Mouse (Mus musculus) liver, embryonic 15.5 days (tissue): ENCODE results near the gene 4930447C04Rik. TPM values are rescaled to one million over a fixed set of nuclear protein-coding genes. Genes with fewer than 3 reads are reported as not detected.
A peak's percentile ranks its signal among the peaks of the same experiment; 100 is the strongest.

ENCODE experiments used
- ATAC-seq: fragments of 200-750 bp; cut with Nextera tagmentation; 2 replicates; pipeline ENCODE4 v1.8.0; 2017; ENCODE audit warnings: moderate number of reproducible peaks, mild to moderate bottlenecking, moderate library complexity; ENCODE audit not compliant: insufficient read depth
- H3K27ac ChIP-seq: fragments of 300-500 bp; sonication (generic); replicated peaks from 2 replicates; pipeline ENCODE4 v1.5.1; 2015; ENCODE audit warnings: mild to moderate bottlenecking, inconsistent platforms
- H3K27me3 ChIP-seq: fragments of 300-500 bp; sonication (generic); 2 replicates; pipeline ENCODE4 v1.6.1; 2015; ENCODE audit warnings: mild to moderate bottlenecking, inconsistent platforms
- H3K36me3 ChIP-seq: fragments of 300-500 bp; sonication (generic); replicated peaks from 2 replicates; pipeline ENCODE4 v1.6.1; 2015; ENCODE audit warnings: moderate library complexity, mild to moderate bottlenecking, inconsistent platforms
- H3K4me1 ChIP-seq: fragments of 300-500 bp; sonication (generic); replicated peaks from 2 replicates; pipeline ENCODE4 v1.6.1; 2015; ENCODE audit warnings: inconsistent platforms
- H3K4me2 ChIP-seq: fragments of 300-500 bp; sonication (generic); 2 replicates; pipeline ENCODE4 v1.6.1; 2015; ENCODE audit warnings: moderate library complexity, mild to moderate bottlenecking, inconsistent platforms
- H3K4me3 ChIP-seq: fragments of 300-500 bp; sonication (generic); replicated peaks from 2 replicates; pipeline ENCODE4 v1.5.1; 2015; ENCODE audit warnings: mild to moderate bottlenecking, inconsistent platforms
- H3K9ac ChIP-seq: fragments of 300-500 bp; sonication (generic); 2 replicates; pipeline ENCODE4 v1.6.1; 2015; ENCODE audit warnings: moderate library complexity, mild to moderate bottlenecking, inconsistent platforms
- H3K9me3 ChIP-seq: fragments of 300-500 bp; sonication (generic); replicated peaks from 2 replicates; pipeline ENCODE4 v1.6.1; 2016; ENCODE audit warnings: inconsistent platforms
- WGBS: fragments of 180-500 bp; shearing (Covaris S2); methylation state at CpG from one replicate; pipeline ENCODE4 v1.1.7; 2015; ENCODE audit warnings: mixed read lengths; ENCODE audit not compliant: insufficient replicate concordance; 5-methylcytosine and 5-hydroxymethylcytosine counted together
- polyA plus RNA-seq: library from polyadenylated mRNA; unstranded; fragments of >200 nt; fragmentation: Nextera tagmentation; extraction: Ambion mirVana; gene quantifications from 2 replicates; pipeline ENCODE4 v1.2.1, GENCODE M21; 2015

Gene 4930447C04Rik
- polyA plus RNA-seq, 1 experiment from 2014 or later: 0.35 TPM

DNA sequence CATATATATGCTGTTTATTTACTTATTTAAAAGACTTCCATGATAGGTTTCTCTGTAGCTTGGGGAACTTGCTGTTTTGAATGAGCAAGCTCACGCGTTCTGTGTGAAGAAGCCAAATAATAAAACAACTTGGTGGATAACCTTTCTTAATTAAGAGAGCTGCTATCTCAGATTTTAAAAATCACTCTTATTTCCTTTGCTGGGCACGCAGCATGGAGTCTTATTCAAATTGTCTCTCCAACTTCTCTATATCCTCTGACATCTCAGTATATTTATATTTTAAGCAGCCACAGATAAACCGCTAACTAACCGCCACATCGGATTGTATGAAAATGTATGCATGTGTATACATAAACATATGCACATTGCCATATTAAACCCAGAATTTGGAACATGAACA, 1.6 kb upstream of the 4930447C04Rik start:
- H3K27ac ChIP-seq: no peak overlapping the region
- peaks cover 100% of the 10 kb centered on the region for H3K27me3 ChIP-seq
- H3K4me3 ChIP-seq: no peak overlapping the region
- ATAC-seq: no peak
- no peaks in the 10 kb centered on the region for H3K9me3 ChIP-seq
- WGBS: 21% methylated on average over 6 of the region's 6 CpGs
- no peak overlapping the region for H3K4me2 ChIP-seq
- no peaks in the 10 kb centered on the region for H3K4me1 ChIP-seq
- H3K36me3 ChIP-seq: no peaks in the 10 kb centered on the region
- no peak overlapping the region for H3K9ac ChIP-seq

DNA sequence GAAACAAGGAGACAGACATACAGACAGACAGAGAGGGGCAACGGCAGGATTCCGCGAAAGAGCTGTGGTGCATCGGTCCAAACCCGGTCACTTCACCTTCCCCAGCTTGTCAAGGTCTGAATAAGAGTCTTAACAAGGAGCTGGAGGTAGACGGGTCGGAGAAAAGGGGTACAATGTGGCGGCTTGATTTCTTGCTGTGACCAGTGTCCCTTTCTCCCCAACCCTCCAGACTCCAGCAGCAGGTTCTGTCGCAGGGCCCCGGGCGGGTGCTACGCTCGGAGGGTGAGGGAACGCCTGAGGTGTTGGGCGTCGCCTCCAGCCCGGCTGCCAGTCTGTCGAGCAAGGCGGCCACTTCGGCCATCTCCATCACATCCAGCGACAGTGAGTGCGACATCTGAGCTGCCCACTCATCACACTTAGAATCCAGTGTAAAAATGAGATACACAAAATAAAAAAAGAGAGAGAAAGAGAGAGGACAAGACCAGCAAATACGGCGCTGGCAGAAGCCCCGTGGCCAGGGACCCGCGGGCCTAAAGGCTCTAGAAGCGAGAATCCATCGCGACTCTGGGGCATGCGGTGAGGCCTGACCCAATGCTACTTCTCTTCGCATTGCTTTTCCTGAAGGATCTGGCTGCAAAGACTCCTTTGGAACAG, 951 bp upstream of the 4930447C04Rik start:
- Histone ChIP-seq H3K27me3 (peaks cover 100% of the 10 kb centered on the region), H3K9me3 (no peaks in the 10 kb centered on the region), H3K36me3 (no peaks in the 10 kb centered on the region), H3K9ac (no peak overlapping the region), H3K27ac (no peak overlapping the region), H3K4me3 (no peak overlapping the region), H3K4me1 (no peaks in the 10 kb centered on the region), H3K4me2 (no peak overlapping the region)
- ATAC-seq: no peak
- 2% methylated on average over 32 of the region's 32 CpGs for WGBS

DNA sequence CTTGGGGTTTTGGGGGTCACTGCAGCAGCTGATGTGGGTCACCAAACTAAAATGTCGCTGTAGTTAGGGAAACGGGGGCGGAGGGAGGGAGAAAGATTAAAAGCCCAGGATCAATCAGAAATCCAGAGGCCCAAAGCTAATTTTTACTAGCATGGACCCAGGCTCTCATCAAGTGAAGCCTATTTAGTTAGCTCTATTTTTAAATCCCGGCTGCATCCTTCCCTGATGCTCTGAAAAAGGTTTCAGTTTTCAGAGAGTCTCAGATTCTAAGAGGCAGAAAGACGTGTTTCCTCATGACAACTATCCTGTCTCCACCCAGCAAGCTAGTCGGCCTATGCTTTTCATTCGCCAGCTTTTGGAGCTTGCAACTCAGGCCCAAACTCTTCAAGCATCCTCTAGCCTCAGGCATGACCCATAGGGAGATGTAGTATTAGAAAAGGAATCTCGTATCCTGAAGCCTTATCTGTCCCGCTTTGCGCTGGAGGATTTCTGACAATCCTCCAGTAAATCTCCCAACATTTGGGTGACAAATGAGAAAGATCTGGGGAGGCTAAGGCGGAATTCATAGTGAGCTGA, 336 bp upstream of the 4930447C04Rik start:
- Histone ChIP-seq H3K4me3 (no peak overlapping the region), H3K27ac (no peak overlapping the region), H3K27me3 (peaks cover 98% of the 10 kb centered on the region), H3K36me3 (no peaks in the 10 kb centered on the region), H3K4me2 (no peak overlapping the region), H3K4me1 (no peaks in the 10 kb centered on the region), H3K9ac (no peak overlapping the region), H3K9me3 (no peaks in the 10 kb centered on the region)
- 3% methylated on average over 11 of the region's 11 CpGs for WGBS
- ATAC-seq: no peak

DNA sequence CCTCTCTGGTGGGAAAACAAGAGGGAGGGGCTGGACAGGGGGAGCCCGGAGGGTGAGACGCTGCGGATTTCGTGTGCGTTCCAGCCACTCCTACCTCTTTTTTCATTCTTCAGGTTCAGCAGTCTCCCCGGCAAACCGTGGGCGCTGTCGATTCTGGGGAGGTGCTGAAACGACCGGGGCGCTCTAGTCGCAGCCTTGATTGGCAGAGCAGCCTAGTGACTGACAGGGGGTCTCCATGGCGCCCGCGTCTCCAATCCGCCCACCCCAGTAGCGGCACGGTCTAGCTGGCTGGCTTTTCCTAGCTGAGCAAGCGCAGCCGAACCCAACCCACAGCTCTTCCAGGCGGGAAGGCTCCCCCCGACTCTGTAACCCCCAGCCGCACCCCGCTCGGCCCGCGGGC, 958 bp downstream of the 4930447C04Rik start, which contains the start of gene Six6:
Gene Six6 (plus strand): TSS at position 277 of the 400 bp plus-strand sequence.
- H3K4me2 ChIP-seq: no peak within 1 kb of the TSS
- no peak within 1 kb of the TSS for H3K9ac ChIP-seq
- H3K36me3 ChIP-seq: no peaks in the 10 kb centered on the region
- no peak within 1 kb of the TSS for H3K4me3 ChIP-seq
- no peak for ATAC-seq
- no peaks in the 10 kb centered on the region for H3K9me3 ChIP-seq
- H3K27ac ChIP-seq: no peak within 1 kb of the TSS
- H3K4me1 ChIP-seq: no peaks in the 10 kb centered on the region
- peaks cover 97% of the 10 kb centered on the region for H3K27me3 ChIP-seq
- 1% methylated on average over 28 of the region's 28 CpGs for WGBS

DNA sequence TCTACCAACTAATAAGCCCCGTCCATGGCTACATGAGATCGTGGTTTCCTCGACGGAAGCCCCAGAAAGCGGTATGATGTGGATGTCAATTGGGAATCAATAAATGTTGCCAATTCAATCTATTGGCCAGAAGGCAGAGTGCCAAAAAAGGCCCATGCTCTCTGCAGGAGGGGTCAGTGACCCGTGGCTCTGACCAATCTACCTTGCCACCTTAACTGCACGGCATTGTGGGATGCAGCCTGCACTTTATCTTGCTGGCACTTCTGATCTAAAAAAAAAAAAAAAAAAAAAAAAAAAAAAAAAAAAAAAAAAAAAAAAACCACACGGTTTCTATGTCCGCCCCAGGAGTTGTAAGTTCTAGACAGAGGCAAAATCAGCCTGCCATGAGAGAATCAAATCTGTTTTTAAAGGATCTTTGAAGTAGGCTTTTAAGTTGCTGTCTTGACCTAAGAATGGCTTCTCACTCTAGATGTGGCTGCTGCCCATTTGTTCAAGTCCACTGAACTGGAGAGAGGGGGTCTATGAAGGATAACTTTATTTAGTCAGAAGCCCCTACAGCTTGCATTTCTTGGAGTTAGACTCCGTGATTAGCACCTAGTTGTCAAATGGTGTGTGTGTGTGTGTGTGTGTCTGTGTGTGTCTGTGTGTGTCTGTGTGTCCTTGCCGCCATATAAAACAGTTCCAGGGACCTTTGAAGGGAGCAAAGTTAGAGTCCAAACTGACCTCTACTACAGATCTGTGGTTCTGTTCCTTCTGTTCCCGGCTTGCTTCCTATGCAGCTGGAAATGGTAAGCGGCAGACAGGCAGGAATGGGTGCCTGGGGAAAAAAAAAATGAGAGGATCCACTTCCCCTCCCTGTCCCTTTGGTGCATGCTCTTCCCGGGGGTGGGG, 1.7 kb downstream of the 4930447C04Rik start:
- WGBS: 5% methylated on average over 14 of the region's 14 CpGs
- ATAC-seq: no peak
- no peaks in the 10 kb centered on the region for H3K9me3 ChIP-seq
- no peak overlapping the region for H3K9ac ChIP-seq
- H3K4me1 ChIP-seq: no peaks in the 10 kb centered on the region
- peaks cover 89% of the 10 kb centered on the region for H3K27me3 ChIP-seq
- no peak overlapping the region for H3K4me3 ChIP-seq
- H3K4me2 ChIP-seq: no peak overlapping the region
- no peaks in the 10 kb centered on the region for H3K36me3 ChIP-seq
- no peak overlapping the region for H3K27ac ChIP-seq

DNA sequence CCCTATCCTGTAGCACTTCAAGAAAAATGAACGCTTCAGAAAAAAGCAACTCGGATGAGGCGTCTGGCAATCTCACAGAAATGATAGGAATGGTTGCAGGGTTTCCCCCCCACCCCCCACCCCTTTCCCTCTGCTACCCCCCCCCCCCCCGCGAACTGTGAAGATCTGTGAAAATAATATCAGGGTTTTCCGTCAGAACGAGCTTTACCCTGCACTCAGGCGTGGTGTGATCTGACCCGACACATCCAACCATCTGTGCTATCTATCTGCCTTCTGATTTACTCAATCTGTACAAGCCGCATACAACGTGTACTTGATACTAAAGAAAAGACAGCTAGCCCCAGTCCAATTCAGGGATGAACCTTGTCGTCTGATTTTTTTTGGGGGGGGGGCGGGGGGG, 2.4 kb downstream of the 4930447C04Rik start:
- no peak overlapping the region for H3K9ac ChIP-seq

DNA sequence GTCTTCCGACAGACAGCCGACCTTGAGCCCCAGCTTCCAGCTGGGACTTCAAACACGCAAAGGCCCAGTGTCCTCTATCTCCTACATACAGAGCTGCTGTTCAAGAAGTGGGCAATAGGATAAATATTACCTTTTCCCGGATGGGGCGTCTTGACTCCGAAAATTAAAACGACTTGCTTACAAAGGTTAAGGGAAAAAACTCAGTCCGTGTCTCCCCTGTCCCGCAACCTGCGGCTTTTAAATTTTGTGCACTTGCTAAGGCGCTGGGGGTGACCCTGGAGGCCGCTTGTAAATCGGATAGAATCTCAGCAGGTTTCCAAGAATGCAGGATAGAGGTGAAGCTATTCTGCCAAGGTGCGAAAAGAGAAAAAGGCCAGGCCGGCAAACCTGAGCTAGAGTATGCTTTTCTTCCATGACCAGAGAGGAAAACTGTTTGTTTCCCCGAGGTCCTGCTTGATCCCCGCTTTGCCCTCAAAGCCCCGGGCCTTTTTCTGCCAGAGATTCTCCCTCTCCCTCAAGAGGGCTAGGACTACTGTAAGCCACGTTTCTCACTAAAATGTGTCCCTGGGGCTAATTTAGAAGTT, 2.9 kb downstream of the 4930447C04Rik start:
- Histone ChIP-seq H3K36me3 (no peaks in the 10 kb centered on the region), H3K4me1 (no peaks in the 10 kb centered on the region), H3K4me3 (no peak overlapping the region), H3K27ac (no peak overlapping the region), H3K9me3 (no peaks in the 10 kb centered on the region), H3K27me3 (peaks cover 77% of the 10 kb centered on the region), H3K4me2 (no peak overlapping the region), H3K9ac (no peak overlapping the region)
- no peak for ATAC-seq
- 6% methylated on average over 19 of the region's 19 CpGs for WGBS

More for the DNA sequence above, 2.4 kb downstream of the 4930447C04Rik start:
- WGBS: 9% methylated on average over 13 of the region's 13 CpGs
- Histone ChIP-seq H3K4me2 (no peak overlapping the region), H3K9me3 (no peaks in the 10 kb centered on the region), H3K27me3 (peaks cover 82% of the 10 kb centered on the region), H3K27ac (no peak overlapping the region), H3K36me3 (no peaks in the 10 kb centered on the region), H3K4me1 (no peaks in the 10 kb centered on the region), H3K4me3 (no peak overlapping the region)
- no peak for ATAC-seq

DNA sequence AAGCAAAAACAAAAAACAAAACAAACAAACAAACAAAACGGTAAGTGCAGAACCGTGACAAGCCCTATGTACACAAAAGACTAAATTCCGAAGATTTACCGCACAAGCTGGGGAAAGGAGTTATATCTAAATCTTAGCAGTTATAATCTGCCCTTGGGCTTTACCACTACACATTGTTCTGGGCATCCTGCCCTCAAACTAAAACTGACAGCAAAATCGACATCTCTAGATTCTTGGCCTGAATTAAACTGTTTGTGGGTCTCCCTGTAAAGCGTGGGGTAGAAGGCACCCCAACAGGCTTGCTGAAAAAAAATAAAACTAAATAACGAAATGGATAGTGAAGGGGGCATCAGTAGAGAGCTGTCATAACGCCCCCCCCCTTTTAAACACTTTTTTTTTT, 3.8 kb downstream of the 4930447C04Rik start:
- no peak overlapping the region for H3K9ac ChIP-seq
- H3K4me3 ChIP-seq: no peak overlapping the region
- H3K27me3 ChIP-seq: peaks cover 68% of the 10 kb centered on the region
- H3K27ac ChIP-seq: no peak overlapping the region
- no peak overlapping the region for H3K4me2 ChIP-seq
- H3K4me1 ChIP-seq: no peaks in the 10 kb centered on the region
- no peak for ATAC-seq
- 26% methylated on average over 8 of the region's 8 CpGs for WGBS
- H3K36me3 ChIP-seq: no peaks in the 10 kb centered on the region
- H3K9me3 ChIP-seq: no peaks in the 10 kb centered on the region

DNA sequence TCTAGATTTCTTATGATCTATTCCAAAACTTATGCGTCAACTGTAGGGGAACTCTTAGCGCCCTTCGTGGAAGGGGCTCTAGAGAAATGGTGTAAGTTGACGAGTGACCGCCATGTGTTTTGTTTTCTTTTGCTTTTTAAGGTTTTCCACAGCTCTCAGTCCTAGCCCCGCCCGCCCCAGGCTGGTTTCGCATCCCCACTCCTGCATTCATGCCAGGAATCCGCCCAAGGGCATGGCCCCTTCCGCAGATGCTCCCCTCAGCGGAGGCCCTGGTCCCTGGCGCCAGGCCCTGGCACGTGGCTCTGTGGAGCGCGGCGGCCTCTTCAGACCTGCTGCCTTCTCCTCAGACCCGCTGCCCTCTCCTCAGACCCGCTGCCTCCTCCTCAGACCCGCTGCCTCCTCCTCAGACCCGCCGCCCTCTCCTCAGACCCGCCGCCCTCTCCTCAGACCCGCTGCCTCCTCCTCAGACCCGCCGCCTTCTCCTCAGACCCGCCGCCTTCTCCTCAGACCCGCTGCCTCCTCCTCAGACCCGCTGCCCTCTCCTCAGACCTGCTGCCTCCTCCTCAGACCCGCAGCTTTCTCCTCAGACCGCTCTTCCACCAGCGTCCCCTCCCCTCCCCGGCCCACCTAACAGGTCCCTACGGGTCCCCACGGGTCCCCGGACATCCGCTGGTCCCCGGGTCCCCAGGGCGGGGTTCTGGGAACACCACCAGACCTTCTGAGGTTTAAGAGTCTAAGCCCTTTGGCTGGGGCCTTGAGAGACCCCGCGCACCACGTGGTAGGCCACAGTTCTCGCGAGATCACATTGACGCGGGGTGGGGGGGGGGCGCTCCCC, 23.2 kb downstream of the 4930447C04Rik start:
- WGBS: 21% methylated on average over 48 of the region's 48 CpGs
- peak overlapping the region; percentile 45 for H3K4me2 ChIP-seq
- H3K36me3 ChIP-seq: no peaks in the 10 kb centered on the region
- no peak overlapping the region for H3K27ac ChIP-seq
- no peak overlapping the region for H3K9ac ChIP-seq
- H3K4me3 ChIP-seq: no peak overlapping the region; the same call in 1 of the 2 replicates
- no peak for ATAC-seq
- H3K27me3 ChIP-seq: peaks cover 20% of the 10 kb centered on the region
- H3K4me1 ChIP-seq: no peaks in the 10 kb centered on the region
- H3K9me3 ChIP-seq: no peaks in the 10 kb centered on the region

DNA sequence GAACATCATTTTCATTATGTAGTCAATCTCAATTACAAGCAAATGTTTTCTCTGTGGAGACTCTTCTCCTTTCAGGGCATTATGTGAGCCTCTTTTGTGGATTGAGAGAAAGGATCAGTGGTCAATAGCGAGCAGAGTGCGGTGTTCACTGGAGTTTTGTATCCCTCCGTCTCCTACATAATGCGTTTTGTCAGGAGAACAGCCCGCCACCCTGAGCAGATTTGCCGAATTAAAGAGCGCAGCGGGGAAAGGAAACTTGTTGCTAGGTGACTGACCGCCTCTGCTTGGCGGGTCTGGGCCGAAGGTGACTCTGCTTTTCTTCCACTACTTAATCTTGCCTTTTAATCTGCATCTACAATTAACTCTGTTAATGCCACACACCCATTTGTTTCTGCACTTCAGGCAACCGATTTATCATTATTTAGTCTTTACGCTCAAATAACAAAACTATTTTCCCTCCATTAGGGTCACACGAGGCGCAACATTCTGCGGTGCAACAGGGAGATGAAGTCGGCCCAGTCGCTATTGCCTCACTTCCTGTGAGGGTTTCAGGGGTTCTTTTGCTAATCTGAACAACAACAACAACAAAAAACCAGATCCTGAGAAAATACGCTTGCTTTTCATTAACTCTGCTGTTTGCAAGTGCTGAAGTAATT, 86.1 kb downstream of the 4930447C04Rik start:
- Histone ChIP-seq H3K4me3 (no peak overlapping the region), H3K9ac (no peak overlapping the region), H3K36me3 (no peaks in the 10 kb centered on the region), H3K27ac (no peak overlapping the region), H3K27me3 (peaks cover 50% of the 10 kb centered on the region), H3K4me1 (no peaks in the 10 kb centered on the region; the same call in 1 of the 2 replicates), H3K4me2 (peak overlapping the region; percentile 29; the same call in 1 of the 2 replicates), H3K9me3 (no peaks in the 10 kb centered on the region)
- 4% methylated on average over 19 of the region's 19 CpGs for WGBS
- ATAC-seq: no peak
